Mouse (Mus musculus) hematopoietic stem cell, adult 5-6 weeks (primary cell): ENCODE data around the gene Large2. TPM values are rescaled to one million over a fixed set of nuclear protein-coding genes. Genes with fewer than 3 reads are reported as not detected.
"Not testable (repeated sequence)": the region's sequence is repeated elsewhere in the genome, so short reads cannot be mapped to it uniquely, and the experiment has no call there.

Experiments used
- ATAC-seq, 2 experiments: fragments of 125-278 bp in 1 of 2; replicated peaks in 1 of 2; 2 replicates each; pipeline ENCODE4 v1.8.0; 2016 to 2017; ENCODE audit warnings: inconsistent platforms in 2 of 2, mild to moderate bottlenecking in 2 of 2, moderate number of reproducible peaks in 2 of 2, low read depth in 1 of 2, moderate TSS enrichment in 1 of 2; ENCODE audit not compliant: low FRiP score in 2 of 2, poor library complexity in 2 of 2, severe bottlenecking in 2 of 2, insufficient read depth in 1 of 2, low TSS enrichment in 1 of 2
- total RNA-seq: library from RNA; stranded (forward); fragments of 172-1452, 232-1000 nt; gene quantifications from 2 replicates; pipeline ENCODE4 v1.2.3, GENCODE M21; 2017

Gene Large2
- total RNA-seq = 2.1 and 2.2 TPM in 2 replicates

- peak; percentile 30 to 38 for ATAC-seq
Measured at GRCm38 (mm10) chr2:92374514-92374913, at the start of gene Large2, which contains the start of gene Pex16. Gene Large2 (minus strand): TSS chr2:92374869. Gene Pex16 (plus strand): TSS chr2:92374676.

- peak; percentile 75 to 78 for ATAC-seq
Measured at GRCm38 (mm10) chr2:92423702-92424461, 49.2 kb upstream of the Large2 start.

- ATAC-seq = no peak
Measured at GRCm38 (mm10) chr2:92423156-92423555, 48.5 kb upstream of the Large2 start.

- peak; percentile 86 to 88 for ATAC-seq
Measured at GRCm38 (mm10) chr2:92422388-92423135, 47.9 kb upstream of the Large2 start.

- no peak for ATAC-seq
Measured at GRCm38 (mm10) chr2:92421723-92422387, 47.2 kb upstream of the Large2 start.

GRCm38 (mm10) chr2:92411705-92412104 is 37.0 kb upstream of the Large2 start:
- ATAC-seq = no peak

GRCm38 (mm10) chr2:92408309-92409045 is 33.8 kb upstream of the Large2 start:
- ATAC-seq = no peak

- ATAC-seq = no peak
Measured at GRCm38 (mm10) chr2:92405687-92406086, 31.0 kb upstream of the Large2 start.

GRCm38 (mm10) chr2:92404737-92405136 is 30.1 kb upstream of the Large2 start:
- ATAC-seq = no peak

- no peak for ATAC-seq
Measured at GRCm38 (mm10) chr2:92403776-92404319, 29.2 kb upstream of the Large2 start.

GRCm38 (mm10) chr2:92402591-92403326 is 28.1 kb upstream of the Large2 start:
- ATAC-seq = no peak

GRCm38 (mm10) chr2:92401091-92401561 is 26.5 kb upstream of the Large2 start, which contains the start of gene Mapk8ip1:
Gene Mapk8ip1 (minus strand): TSS chr2:92401263.
- ATAC-seq = no peak

- no peak for ATAC-seq
Measured at GRCm38 (mm10) chr2:92400682-92401081, 26.0 kb upstream of the Large2 start.

GRCm38 (mm10) chr2:92399877-92400276 is 25.2 kb upstream of the Large2 start:
- not testable (repeated sequence) for ATAC-seq

- ATAC-seq = no peak
Measured at GRCm38 (mm10) chr2:92397436-92397835, 22.8 kb upstream of the Large2 start.

- ATAC-seq = no peak
Measured at GRCm38 (mm10) chr2:92395535-92395934, 20.9 kb upstream of the Large2 start.
